Mouse (Mus musculus): ENCODE results near the gene Bcap29.

The Bcap29 gene

GRCm38 (mm10) chr12:31592011-31592410 lies 42.4 kb downstream of the Bcap29 start:
- no peak for TF ChIP-seq GATA4 (IDR thresholded peaks at IDR 0.05; ENCODE audit: insufficient replicate concordance, low read length)

GRCm38 (mm10) chr12:31583726-31584125 lies 50.7 kb downstream of the Bcap29 start:
- no peak for TF ChIP-seq GATA4 (IDR thresholded peaks at IDR 0.05; ENCODE audit: insufficient replicate concordance, low read length)

GRCm38 (mm10) chr12:31582081-31582480 lies 52.4 kb downstream of the Bcap29 start:
- no peak for TF ChIP-seq GATA4 (IDR thresholded peaks at IDR 0.05; ENCODE audit: insufficient replicate concordance, low read length)

DNA sequence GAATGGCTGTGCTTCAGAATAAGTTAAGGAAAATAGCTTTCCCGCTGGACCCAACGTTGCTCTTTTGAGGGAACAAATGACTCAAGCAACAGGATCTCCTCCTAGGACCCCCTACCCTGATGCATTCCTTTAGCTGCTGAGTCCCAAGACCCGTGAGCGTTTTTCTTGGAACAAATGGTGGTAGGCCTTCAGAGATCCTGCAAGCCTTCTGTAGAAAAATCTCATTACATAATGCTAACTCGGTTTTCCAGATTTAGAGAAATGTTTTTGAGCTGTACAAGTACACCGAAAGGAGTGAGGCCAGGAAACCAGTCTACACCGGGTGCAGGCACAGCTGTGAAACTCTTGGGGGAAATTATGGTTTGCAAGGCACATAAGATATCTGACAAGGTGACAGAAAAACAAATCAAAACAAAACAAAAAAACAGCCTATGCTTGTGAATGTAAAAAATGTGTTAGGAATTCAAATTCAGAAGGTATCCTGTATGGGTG lies 53.1 kb downstream of the Bcap29 start:
- TF ChIP-seq GATA4 (IDR thresholded peaks at IDR 0.05; ENCODE audit: insufficient replicate concordance, low read length): no peak

DNA sequence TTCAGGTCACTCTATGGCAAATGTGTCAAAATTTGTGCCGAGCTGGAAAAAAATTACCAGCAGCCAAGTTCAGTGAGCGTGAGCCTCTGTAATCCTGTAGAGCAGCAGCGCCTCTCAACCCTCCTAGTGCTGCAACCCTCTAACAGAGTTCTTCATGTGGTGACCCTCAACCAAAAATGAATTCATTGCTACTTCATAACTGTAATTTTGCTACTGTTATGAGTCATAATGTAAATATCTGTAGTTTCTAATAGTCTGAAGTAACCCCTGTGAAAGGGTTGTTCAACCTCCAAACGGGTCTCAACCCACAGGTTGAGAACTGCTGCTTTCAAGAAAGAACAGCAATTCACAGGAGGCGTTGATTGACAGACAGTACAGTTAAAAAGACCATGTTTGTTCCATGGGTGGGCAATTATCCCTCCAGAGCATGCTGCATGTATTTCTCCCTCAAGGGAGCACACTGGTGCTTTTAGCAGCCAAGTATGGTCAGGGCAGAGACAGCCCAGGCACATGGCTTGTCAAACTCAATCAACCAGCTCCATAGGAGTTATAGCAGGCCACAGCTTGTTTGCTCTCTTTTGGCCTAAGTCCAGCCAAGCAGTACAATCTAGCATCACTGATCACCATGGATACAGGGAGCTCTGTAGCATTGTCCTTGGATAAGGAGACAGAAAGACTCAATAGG lies 53.7 kb downstream of the Bcap29 start:
- no peak for TF ChIP-seq GATA4 (IDR thresholded peaks at IDR 0.05; ENCODE audit: insufficient replicate concordance, low read length)

DNA sequence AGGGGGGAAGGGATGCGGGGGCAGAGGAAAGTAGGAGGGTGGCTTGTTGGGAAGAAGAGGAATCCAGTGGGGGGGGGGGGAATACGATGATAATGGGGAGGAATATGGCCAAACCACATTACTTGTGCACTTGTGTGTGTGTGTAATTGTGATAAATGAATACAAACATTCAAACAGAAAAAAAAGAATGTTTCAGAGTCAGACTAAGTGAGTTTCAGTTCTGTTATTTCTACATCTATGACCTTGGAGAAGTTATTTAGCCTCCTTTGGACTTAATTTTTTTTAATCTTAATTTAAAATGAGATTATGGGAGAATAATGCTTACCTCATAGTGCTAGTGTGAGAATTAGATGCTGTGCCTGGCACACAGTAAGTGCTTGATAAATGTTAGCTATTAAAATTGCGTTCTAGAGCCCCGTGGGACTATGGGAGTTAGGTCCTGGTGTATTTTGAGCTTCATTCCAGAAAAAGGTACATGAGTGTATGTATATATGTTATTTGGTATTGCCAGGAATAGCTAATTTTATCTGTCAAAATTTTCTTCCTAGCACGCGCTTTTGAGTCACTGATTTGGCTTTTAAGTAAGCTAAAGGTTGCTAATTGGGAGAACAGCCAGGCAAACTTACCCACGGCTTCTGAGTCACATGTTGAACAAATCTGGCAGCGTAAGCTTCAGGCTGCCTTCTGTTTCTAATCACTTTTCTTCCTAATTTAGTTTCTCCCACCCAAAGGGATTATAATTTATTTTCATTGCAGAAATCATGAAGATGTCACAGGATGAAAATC lies 55.6 kb downstream of the Bcap29 start:
- no peak for TF ChIP-seq GATA4 (IDR thresholded peaks at IDR 0.05; ENCODE audit: insufficient replicate concordance, low read length)

GRCm38 (mm10) chr12:31574506-31574905 lies 60.0 kb downstream of the Bcap29 start:
- no peak for TF ChIP-seq GATA4 (IDR thresholded peaks at IDR 0.05; ENCODE audit: insufficient replicate concordance, low read length)

- no peak for TF ChIP-seq GATA4 (IDR thresholded peaks at IDR 0.05; ENCODE audit: insufficient replicate concordance, low read length)
These were observed 64.7 kb downstream of the Bcap29 start for GRCm38 (mm10) chr12:31569784-31570183.

DNA sequence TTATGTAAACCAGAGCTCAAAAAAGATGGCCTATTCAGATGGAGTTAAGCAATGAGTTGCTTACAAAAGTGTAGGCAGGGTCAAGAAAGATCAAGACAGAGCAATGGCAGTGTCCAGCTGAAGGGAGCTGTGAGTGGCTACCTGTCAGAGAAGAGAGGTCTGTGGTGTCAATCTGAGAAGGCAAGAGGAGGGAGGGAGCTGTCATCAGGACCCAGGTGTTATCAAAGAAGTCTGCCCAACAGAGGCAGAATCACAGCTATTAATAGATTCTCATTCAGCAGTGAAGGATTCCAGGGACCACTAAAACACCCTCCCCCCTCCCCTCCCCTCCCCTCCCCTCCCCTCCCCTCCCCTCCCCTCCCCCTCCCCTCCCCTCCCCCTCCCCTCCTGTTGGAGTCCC lies 65.8 kb downstream of the Bcap29 start:
- no peak for TF ChIP-seq GATA4 (IDR thresholded peaks at IDR 0.05; ENCODE audit: insufficient replicate concordance, low read length)

DNA sequence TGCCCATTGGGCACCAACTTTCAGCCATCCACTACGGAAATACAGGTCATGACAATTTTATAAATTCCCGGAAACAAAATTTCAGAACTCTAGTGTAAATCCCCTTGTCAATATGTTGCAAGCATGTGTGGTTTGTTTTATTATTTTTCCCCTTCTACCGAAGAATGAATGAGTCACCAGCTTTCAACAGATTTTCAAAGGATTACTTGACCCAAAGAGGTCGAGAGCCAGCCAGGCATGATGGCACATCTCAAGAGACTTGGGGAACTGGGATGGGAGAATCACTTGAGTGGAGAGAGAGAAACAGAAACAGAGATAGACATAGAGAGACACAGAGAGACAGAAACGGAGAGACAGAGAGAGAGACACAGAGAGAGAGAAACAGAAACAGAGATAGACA lies 73.7 kb downstream of the Bcap29 start:
- no peak for TF ChIP-seq GATA4 (IDR thresholded peaks at IDR 0.05; ENCODE audit: insufficient replicate concordance, low read length)

DNA sequence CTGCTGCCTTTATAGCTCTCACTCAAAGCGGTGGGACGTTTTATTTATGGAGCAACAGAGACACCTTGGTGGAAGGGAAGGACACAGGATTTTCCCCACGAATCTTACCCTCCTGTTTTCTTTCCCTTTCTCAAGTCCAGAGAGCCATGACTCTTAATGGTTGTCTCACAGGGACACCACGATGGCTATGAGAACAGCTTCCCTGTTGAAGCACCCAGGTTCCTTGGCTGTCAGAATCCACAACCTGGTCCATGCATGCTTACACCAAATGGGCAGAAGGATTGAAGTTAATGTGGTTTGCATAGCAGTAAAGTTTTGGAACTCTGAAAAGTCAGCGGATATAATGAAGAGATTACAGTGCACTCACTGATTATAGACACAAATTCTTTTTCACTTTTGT lies 74.5 kb downstream of the Bcap29 start:
- no peak for TF ChIP-seq GATA4 (IDR thresholded peaks at IDR 0.05; ENCODE audit: insufficient replicate concordance, low read length)

DNA sequence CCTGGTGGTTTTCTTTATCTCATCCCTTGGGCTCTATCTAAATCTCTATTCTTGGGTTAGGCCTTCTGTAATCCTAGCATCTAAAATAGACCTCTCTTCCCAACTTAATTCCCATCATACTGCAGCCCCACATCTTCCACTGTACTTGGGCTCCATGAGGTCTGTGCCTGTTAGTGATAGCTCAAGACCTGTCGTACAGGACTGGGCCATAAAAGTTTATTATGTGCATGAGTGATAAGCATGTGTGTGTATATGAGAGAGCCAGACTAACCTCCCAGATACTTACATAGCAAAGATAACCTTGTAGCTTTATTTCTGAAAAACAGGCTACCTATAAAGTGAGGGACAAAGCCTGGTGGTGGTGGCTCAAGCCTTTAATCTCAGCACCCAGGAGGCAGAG lies 80.1 kb downstream of the Bcap29 start:
- no peak for TF ChIP-seq GATA4 (IDR thresholded peaks at IDR 0.05; ENCODE audit: insufficient replicate concordance, low read length)

DNA sequence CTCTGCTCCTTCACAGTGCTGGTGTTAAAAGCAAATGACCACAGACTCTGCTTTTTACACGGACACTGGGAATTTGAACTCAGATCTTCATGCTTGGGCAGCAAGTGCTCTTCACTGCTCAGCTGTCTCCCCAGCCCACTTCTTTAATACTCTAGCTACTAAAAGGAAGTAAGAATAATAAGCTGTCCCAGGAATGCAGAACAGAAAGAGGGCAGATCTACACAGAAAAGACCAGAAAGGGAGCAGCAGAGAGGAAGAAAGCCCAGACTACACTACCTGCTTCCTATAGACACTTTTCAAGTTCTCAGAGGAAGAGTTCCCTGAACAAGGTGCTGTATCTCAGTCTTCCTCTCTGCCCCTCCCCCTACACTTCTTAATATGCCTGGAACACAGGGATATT lies 83.2 kb downstream of the Bcap29 start:
- TF ChIP-seq GATA4 (IDR thresholded peaks at IDR 0.05; ENCODE audit: insufficient replicate concordance, low read length): no peak

GRCm38 (mm10) chr12:31546061-31546460 lies 88.4 kb downstream of the Bcap29 start:
- no peak for TF ChIP-seq GATA4 (IDR thresholded peaks at IDR 0.05; ENCODE audit: insufficient replicate concordance, low read length)

DNA sequence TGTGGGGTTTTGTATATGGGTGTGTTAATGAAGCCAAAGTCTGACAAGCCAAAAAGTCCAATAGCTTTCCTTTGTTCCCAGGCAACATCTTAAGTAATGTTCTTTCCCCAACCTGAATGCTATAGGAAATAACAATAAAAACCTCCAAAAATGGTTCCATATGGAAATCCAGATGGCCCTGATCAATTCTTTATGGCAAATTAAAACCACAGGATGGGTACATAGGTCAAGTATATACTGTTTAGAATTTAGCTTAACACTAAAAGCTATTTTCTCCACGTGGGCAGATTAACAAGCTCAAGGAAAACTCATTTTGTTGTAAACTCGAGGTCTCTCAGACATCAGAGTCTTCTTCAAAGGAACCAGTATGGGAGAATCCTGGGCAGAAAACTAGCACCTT lies 89.2 kb downstream of the Bcap29 start:
- no peak for TF ChIP-seq GATA4 (IDR thresholded peaks at IDR 0.05; ENCODE audit: insufficient replicate concordance, low read length)

GRCm38 (mm10) chr12:31541541-31541940 lies 92.9 kb downstream of the Bcap29 start:
- TF ChIP-seq GATA4 (IDR thresholded peaks at IDR 0.05; ENCODE audit: insufficient replicate concordance, low read length): no peak
